Mouse (Mus musculus): Measurements from ENCODE around the gene Vmn2r12. TPM values are rescaled to one million over a fixed set of nuclear protein-coding genes. Genes with fewer than 3 reads are reported as not detected.
"Not testable (repeated sequence)": the region's sequence is repeated elsewhere in the genome, so short reads cannot be mapped to it uniquely, and the experiment has no call there.

The Vmn2r12 gene
- total RNA-seq (2014; fragmentation: Nextera tagmentation) = not detected in 2 replicates
- not detected in 2 replicates for total RNA-seq (2017)

DNA sequence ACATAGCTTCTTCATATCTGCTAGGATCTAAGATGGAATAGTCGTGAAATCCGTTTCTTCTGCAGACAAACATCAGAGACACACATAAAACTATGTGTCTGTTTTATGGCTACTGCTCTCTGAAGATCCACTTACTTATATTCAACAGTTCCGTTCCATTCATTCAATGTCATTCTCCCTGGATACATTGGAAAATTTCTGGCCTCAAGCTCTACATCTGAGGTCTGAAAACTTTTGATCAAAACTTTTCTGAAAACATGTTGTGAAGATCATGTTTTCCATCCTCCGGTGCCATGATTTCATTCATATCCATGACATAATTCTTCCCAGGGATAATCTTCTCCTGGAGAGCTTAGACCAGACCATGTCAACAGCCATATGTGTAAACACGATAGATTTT is at the start of gene Vmn2r12:
Gene Vmn2r12, minus strand, starts transcription at position 101 of the 400 bp plus-strand sequence.
- not testable (repeated sequence) for ATAC-seq (replicated peaks; ENCODE audit: low FRiP score, low TSS enrichment, poor library complexity, severe bottlenecking)

DNA sequence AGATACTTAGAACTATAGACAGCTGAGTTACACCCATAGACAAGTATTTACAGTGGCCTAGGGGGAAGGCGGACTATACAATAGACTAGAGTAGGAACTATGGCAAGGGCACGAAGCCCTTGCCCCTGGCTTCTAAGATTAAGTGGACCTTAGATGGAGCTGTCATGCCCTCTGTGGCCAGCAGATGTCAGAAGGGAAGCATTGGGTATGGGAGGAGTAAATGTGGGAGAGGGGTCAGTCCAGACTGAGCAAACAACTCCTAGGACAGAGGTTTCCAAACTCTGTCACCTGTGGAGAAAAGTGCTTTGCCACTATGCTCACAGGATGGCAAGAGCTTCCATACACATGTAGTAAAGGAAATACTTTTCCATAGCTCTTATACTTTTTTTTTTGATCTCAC is 41.8 kb upstream of the Vmn2r12 start:
- ATAC-seq (replicated peaks; ENCODE audit: low FRiP score, low TSS enrichment, poor library complexity, severe bottlenecking) = no peak

DNA sequence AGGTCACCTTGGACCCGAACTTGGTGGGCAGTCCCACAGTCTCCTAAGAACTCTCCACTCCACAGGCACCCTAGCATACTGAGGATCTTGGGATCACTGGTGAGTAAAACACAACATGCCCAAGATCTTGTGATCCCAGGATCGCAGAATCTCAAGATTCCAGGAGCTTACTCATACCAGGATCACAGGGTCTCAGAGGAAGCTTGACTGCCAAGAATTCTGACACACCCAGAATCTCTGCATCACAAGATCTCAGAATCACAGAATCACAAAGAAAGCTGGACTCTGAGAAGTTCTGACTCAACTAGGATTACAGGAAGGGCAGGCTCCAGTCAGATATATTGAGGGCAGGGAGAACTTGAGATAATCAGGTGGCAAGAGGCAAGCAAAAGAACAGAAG is 39.0 kb upstream of the Vmn2r12 start:
- ATAC-seq (replicated peaks; ENCODE audit: low FRiP score, low TSS enrichment, poor library complexity, severe bottlenecking) = no peak

DNA sequence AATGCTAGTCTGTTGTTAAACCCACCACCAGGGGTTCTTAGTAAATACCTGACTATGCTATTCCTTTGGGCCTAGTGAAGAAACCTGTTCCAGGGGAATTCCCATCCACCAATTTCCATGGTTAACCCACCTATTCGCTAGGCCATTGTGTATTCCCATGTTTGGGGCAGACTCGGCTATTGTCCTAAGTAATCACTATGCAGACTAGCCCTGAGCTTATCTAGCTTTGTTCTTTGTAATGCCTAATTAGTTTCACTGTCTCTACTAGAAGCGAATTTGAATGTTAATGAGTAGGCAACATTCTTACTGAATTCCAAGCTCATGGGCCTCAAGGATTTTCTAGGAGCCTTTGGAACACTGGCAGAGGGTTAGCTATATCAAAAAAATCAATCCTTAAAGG is 1.3 kb downstream of the Vmn2r12 start:
- ATAC-seq (replicated peaks; ENCODE audit: low FRiP score, low TSS enrichment, poor library complexity, severe bottlenecking) = not testable (repeated sequence)

DNA sequence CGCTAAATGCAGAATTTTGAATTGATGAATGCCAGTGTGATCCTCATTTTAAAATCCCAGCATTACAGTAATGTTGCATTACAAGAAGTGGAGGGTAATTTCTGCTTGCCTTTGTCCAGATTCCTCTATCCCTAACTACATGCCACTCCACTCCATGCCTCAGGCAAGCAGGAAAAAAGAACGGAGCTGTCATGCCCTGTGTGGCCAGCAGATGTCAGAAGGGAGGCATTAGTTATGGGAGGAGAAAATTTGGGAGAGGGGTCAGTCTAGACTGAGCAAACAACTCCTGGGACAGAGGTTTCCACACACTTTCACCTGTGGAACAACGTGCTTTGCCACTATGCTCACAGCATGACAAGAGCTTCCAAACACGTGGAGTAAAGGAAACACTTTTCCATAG is 25.7 kb downstream of the Vmn2r12 start:
- not testable (repeated sequence) for ATAC-seq (replicated peaks; ENCODE audit: low FRiP score, low TSS enrichment, poor library complexity, severe bottlenecking)

DNA sequence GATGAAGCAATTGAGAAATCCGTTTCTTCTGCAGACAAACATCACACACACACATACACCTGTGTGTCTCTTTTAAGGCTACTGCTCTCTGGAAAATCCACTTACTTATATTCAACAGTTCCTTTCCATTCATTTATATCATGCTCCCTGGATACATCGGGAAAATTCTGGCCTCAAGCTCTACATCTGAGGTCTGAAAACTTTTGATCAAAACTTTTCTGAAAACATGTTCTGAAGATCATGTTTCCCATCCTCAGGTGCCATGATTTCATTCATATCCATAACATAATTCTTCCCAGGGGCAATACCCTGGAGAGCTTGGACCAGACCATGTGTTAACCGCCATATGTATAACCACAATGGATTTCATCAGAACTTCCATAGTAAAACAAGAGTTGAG is 38.3 kb downstream of the Vmn2r12 start, which contains the start of gene Vmn2r11:
Gene Vmn2r11, minus strand, starts transcription at position 101 of the 400 bp plus-strand sequence.
- ATAC-seq (replicated peaks; ENCODE audit: low FRiP score, low TSS enrichment, poor library complexity, severe bottlenecking) = not testable (repeated sequence)

DNA sequence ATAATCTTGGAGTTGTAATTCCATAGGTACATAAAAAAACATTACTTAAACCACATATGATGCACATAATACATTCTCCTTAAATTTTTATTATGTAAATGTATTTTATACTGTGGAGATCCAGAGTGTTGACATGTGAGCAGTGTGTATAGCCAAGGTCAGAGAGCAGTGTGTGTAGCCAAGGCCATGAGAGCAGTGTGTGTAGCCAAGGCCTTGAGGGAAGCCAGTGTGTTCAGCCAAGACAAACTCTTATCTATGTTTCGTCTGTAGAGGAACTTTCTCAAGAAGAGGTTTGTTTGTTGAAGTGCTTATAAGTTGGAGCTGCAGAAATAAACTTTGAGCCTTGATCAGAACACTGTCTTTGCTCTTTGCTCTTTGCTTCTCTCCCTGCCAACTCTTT is 42.5 kb downstream of the Vmn2r12 start:
- ATAC-seq (replicated peaks; ENCODE audit: low FRiP score, low TSS enrichment, poor library complexity, severe bottlenecking) = no peak

Other genes starting within 250 kb of the Vmn2r12 start
- gene Vmn2r9, start 245.3 kb downstream of the Vmn2r12 start, total RNA-seq (2014; fragmentation: Nextera tagmentation) = not detected in 2 replicates
- not detected in 2 replicates for gene Vmn2r9, start 245.3 kb downstream of the Vmn2r12 start, total RNA-seq (2017)
- gene Vmn2r10, start 91.4 kb downstream of the Vmn2r12 start, total RNA-seq (2014; fragmentation: Nextera tagmentation) = not detected in 2 replicates
- not detected in 2 replicates for gene Vmn2r10, start 91.4 kb downstream of the Vmn2r12 start, total RNA-seq (2017)
- gene Vmn2r11, start 38.4 kb downstream of the Vmn2r12 start, total RNA-seq (2014; fragmentation: Nextera tagmentation) = not detected in 2 replicates
- gene Vmn2r11, start 38.4 kb downstream of the Vmn2r12 start, total RNA-seq (2017) = not detected in 2 replicates
- not detected in 2 replicates for gene Vmn2r13, start 94.2 kb upstream of the Vmn2r12 start, total RNA-seq (2014; fragmentation: Nextera tagmentation)
- not detected in 2 replicates for gene Vmn2r13, start 94.2 kb upstream of the Vmn2r12 start, total RNA-seq (2017)
- gene Vmn2r14, start 126.8 kb upstream of the Vmn2r12 start, total RNA-seq (2014; fragmentation: Nextera tagmentation) = not detected in 2 replicates
- gene Vmn2r14, start 126.8 kb upstream of the Vmn2r12 start, total RNA-seq (2017) = not detected in 2 replicates
- not detected in 2 replicates for gene Vmn2r15, start 199.7 kb upstream of the Vmn2r12 start, total RNA-seq (2014; fragmentation: Nextera tagmentation)
- gene Vmn2r15, start 199.7 kb upstream of the Vmn2r12 start, total RNA-seq (2017) = not detected in 2 replicates
- gene Vmn2r16, start 232.2 kb upstream of the Vmn2r12 start, total RNA-seq (2014; fragmentation: Nextera tagmentation) = not detected in 2 replicates
- gene Vmn2r16, start 232.2 kb upstream of the Vmn2r12 start, total RNA-seq (2017) = not detected in 2 replicates

Data from megakaryocyte-erythroid progenitor cell, adult 5-6 weeks (primary cell).